Mouse (Mus musculus) neural tube, embryonic 13.5 days (tissue): ENCODE data around the gene 4930407I10Rik. TPM values are rescaled to one million over a fixed set of nuclear protein-coding genes. Genes with fewer than 3 reads are reported as not detected.

Source experiments
- polyA plus RNA-seq: library from polyadenylated mRNA; unstranded; fragments of >200 nt; fragmentation: Nextera tagmentation; extraction: Ambion mirVana; gene quantifications from 2 replicates; pipeline ENCODE4 v1.2.1, GENCODE M21; 2015

4930407I10Rik gene
- polyA plus RNA-seq, 1 experiment from 2014 or later, result not detected

Other genes starting within 250 kb of the 4930407I10Rik start
- 13.5 and 16.5 TPM in 2 replicates for gene Tob2, start 200.4 kb upstream of the 4930407I10Rik start, polyA plus RNA-seq
- gene Phf5a, start 187.2 kb upstream of the 4930407I10Rik start, polyA plus RNA-seq, result 111 and 129 TPM in 2 replicates
- gene Aco2, start 186.8 kb upstream of the 4930407I10Rik start, polyA plus RNA-seq, result 252 and 268 TPM in 2 replicates
- 78.6 and 80.6 TPM in 2 replicates for gene Polr3h, start 132.9 kb upstream of the 4930407I10Rik start, polyA plus RNA-seq
- 117 and 127 TPM in 2 replicates for gene Csdc2, start 122.4 kb upstream of the 4930407I10Rik start, polyA plus RNA-seq
- 62.2 and 75.2 TPM in 2 replicates for gene Pmm1, start 98.2 kb upstream of the 4930407I10Rik start, polyA plus RNA-seq
- gene 1700029P11Rik, start 78.6 kb upstream of the 4930407I10Rik start, polyA plus RNA-seq, result not detected in 2 replicates
- 45.0 and 46.7 TPM in 2 replicates for gene Xrcc6, start 71.3 kb upstream of the 4930407I10Rik start, polyA plus RNA-seq
- gene Desi1, start 25.3 kb upstream of the 4930407I10Rik start, polyA plus RNA-seq, result 43.4 and 46.2 TPM in 2 replicates
- gene Snu13, start 11.6 kb upstream of the 4930407I10Rik start, polyA plus RNA-seq, result 230 and 245 TPM in 2 replicates
- gene Mei1, start 10.8 kb downstream of the 4930407I10Rik start, polyA plus RNA-seq, result 0.04 TPM in 1 of 2 replicates, not detected in the other
- 13.0 and 14.7 TPM in 2 replicates for gene Ccdc134, start 68.8 kb downstream of the 4930407I10Rik start, polyA plus RNA-seq
- 184 and 189 TPM in 2 replicates for gene Srebf2, start 88.0 kb downstream of the 4930407I10Rik start, polyA plus RNA-seq
- 0.72 and 0.82 TPM in 2 replicates for gene Shisa8, start 153.7 kb downstream of the 4930407I10Rik start, polyA plus RNA-seq
- gene Tnfrsf13c, start 165.2 kb downstream of the 4930407I10Rik start, polyA plus RNA-seq, result 0.13 and 0.66 TPM in 2 replicates
- gene Cenpm, start 185.6 kb downstream of the 4930407I10Rik start, polyA plus RNA-seq, result 15.2 and 16.5 TPM in 2 replicates
- 7.8 and 7.9 TPM in 2 replicates for gene 1500009C09Rik, start 193.2 kb downstream of the 4930407I10Rik start, polyA plus RNA-seq
- gene Sept3, start 215.7 kb downstream of the 4930407I10Rik start, polyA plus RNA-seq, result 359 and 361 TPM in 2 replicates
- gene Wbp2nl, start 239.8 kb downstream of the 4930407I10Rik start, polyA plus RNA-seq, result not detected in 2 replicates